Mouse (Mus musculus): ENCODE data around the gene Gm21983. TPM values are rescaled to one million over a fixed set of nuclear protein-coding genes. Genes with fewer than 3 reads are reported as not detected.

Gene Gm21983
- total RNA-seq, 2 experiments from 2014 or later, result not detected

GRCm38 (mm10) chr7:27162780-27163449 lies 18.0 kb downstream of the Gm21983 start:
- no peak for ATAC-seq (replicated peaks; ENCODE audit: poor library complexity)

GRCm38 (mm10) chr7:27161744-27162143 lies 19.1 kb downstream of the Gm21983 start:
- ATAC-seq (replicated peaks; ENCODE audit: poor library complexity), result no peak

- no peak for ATAC-seq (replicated peaks; ENCODE audit: poor library complexity)
Measured at GRCm38 (mm10) chr7:27160921-27161320, 20.0 kb downstream of the Gm21983 start.

DNA sequence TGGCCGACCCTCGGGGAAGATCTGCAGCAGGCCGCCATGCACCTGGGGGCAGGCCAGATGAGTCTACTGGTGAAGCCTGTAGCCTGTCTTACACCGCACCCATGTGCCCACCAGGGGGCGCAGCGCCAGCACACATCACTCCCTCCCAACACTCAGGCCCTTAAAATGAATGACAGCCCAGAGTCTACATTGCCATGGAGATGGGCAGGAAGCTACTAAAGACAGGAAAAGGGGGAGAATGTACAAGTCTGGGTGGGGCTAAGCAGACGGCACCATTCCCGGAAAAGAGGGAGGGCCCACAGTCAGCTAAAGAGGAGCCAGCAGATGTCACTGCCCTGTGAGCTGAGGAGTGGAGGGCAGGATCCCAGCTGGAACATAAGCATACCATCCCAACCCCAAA lies 21.0 kb downstream of the Gm21983 start:
- peak; percentile 96 for ATAC-seq (replicated peaks; ENCODE audit: poor library complexity)

DNA sequence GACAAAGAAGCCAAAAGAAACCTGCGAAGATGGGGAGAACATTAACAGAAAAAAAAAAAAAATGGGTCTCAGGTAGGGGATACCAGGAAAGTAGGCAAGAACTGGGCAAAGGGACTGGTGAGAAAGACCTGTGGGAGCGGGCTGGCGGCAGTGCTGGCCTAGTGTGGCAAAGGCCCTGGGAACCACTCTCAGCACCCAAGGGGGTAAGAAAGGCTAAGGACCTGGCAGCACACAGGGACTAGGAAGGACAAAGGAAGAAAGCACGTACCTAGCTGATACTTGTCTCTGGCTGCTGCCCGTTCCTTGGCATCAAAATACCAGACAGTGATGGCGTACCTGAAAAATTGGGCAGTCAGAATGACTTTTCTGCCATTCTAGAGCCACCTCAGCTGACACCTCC lies 21.6 kb downstream of the Gm21983 start:
- no peak for ATAC-seq (replicated peaks; ENCODE audit: poor library complexity)

GRCm38 (mm10) chr7:27158171-27158570 lies 22.7 kb downstream of the Gm21983 start:
- no peak for ATAC-seq (replicated peaks; ENCODE audit: poor library complexity)

GRCm38 (mm10) chr7:27156005-27156404 lies 24.9 kb downstream of the Gm21983 start:
- ATAC-seq (replicated peaks; ENCODE audit: poor library complexity), result no peak

- ATAC-seq (replicated peaks; ENCODE audit: poor library complexity), result no peak
Measured at GRCm38 (mm10) chr7:27153205-27153764, 27.6 kb downstream of the Gm21983 start, which contains the start of gene Cyp2t4. Cyp2t4 (plus strand) TSS chr7:27153714.

DNA sequence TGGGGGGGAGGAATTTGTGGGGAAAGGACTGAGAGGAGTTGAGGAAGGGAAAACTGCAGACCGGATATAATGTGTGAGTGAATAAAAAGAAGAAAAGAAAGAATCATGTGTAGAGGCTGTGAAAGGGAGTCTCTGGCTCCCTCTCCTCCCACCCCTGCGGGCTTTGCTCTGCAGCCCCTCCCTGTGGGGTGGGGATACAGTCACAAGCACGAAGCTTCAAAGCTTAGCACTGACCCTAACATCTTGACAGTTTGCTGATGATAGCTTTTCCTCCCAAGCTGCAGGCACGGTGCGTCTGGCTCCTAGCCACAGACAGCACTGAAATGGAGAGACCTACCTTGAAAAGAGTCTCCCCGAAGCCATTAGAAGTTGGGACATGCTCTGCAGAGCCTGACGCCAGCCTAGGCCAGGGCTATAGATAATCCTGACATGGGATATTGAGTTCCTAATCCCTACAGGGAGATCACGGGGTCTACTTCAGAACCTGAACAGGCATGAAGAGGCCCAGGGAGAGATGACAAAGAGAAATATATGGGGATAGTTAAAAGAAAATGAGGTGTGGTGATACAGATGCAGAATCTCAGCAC lies 44.4 kb downstream of the Gm21983 start:
- ATAC-seq (replicated peaks; ENCODE audit: poor library complexity), result no peak

GRCm38 (mm10) chr7:27133757-27134156 lies 47.1 kb downstream of the Gm21983 start:
- no peak for ATAC-seq (replicated peaks; ENCODE audit: poor library complexity)

GRCm38 (mm10) chr7:27133156-27133555 lies 47.7 kb downstream of the Gm21983 start:
- no peak for ATAC-seq (replicated peaks; ENCODE audit: poor library complexity)

DNA sequence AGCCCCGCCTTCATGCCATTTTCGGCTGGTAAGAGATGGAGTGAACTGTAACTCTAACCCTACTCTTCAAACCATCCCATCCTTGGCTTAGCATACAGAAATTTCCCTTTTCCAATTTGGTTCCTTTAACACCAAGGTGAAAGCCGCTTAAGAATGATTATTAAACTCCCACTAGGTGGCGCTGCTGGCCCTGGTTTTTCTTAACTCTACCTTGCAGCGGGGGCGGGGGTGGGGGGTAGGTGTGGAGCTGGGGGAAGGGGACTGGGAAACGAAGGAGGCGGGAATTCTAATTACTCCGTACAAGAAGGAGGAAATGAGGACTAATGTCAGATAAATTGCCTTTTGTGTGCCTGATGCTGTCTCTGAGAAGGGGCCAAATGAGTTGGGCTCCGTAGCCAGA lies 48.3 kb downstream of the Gm21983 start:
- ATAC-seq (replicated peaks; ENCODE audit: poor library complexity), result peak; percentile 57; the same call in 1 of the 2 replicates

- no peak for ATAC-seq (replicated peaks; ENCODE audit: poor library complexity)
Measured at GRCm38 (mm10) chr7:27131387-27131786, 49.5 kb downstream of the Gm21983 start.

GRCm38 (mm10) chr7:27130521-27131370 lies 50.1 kb downstream of the Gm21983 start:
- no peak for ATAC-seq (replicated peaks; ENCODE audit: poor library complexity)

DNA sequence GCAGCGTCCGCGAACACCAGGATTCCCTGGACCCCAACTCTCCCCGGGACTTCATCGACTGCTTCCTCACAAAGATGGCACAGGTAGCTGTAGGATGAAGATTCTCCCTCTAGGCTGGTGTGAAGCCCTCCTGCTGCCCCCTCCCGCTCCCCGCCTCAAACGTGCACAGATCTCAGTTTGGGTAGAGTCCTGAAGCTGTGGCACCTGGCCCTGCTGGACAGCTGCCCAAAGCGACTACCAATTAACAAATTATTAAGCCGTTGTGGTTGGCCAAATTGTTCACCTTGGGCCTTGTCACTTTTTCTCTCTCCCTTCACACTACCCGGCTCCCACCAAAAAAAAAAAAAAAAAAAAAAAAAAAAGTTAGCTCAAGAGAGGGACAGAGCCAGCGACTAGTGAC lies 51.1 kb downstream of the Gm21983 start:
- ATAC-seq (replicated peaks; ENCODE audit: poor library complexity), result no peak

- no peak for ATAC-seq (replicated peaks; ENCODE audit: poor library complexity)
Measured at GRCm38 (mm10) chr7:27128946-27129345, 51.9 kb downstream of the Gm21983 start.

GRCm38 (mm10) chr7:27128162-27128561 lies 52.7 kb downstream of the Gm21983 start:
- peak; percentile 93 for ATAC-seq (replicated peaks; ENCODE audit: poor library complexity)

GRCm38 (mm10) chr7:27124969-27125368 lies 55.9 kb downstream of the Gm21983 start:
- ATAC-seq (replicated peaks; ENCODE audit: poor library complexity), result peak; percentile 63; the same call in 1 of the 2 replicates

DNA sequence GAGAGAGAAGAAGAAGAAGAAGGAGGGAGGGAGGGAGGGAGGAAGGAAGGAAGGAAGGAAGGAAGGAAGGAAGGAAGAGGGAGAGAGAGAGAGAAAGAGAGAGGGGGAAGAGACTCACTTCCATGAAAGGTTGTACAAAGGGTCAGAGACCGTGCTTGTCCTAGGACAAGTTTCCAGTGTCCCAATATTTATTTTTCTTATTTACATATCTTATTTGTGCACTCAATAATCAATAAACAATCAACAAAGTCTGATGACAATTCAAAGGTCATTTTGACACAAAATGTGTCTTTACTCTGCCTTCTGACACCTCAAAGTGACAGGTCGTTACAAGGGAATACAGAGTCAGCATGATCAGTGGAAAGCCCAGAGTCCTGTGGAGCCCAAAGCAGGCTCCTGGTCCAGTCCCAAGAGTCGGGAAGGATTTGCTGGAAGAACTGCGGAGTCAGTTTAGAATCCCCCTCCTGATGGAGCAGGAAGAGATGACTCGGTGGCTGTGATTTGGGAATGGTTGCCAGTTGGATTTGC lies 56.5 kb downstream of the Gm21983 start:
- no peak for ATAC-seq (replicated peaks; ENCODE audit: poor library complexity)

GRCm38 (mm10) chr7:27119676-27120075 lies 61.2 kb downstream of the Gm21983 start, which contains the start of gene Cyp2f2:
Cyp2f2 (plus strand) TSS chr7:27119909.
- ATAC-seq (replicated peaks; ENCODE audit: poor library complexity), result no peak
